Mouse (Mus musculus) CH12.LX (cell line): ENCODE measurements at regions not wholly inside any gene's neighbourhood (a gene's known extent, or its start where the extent isn't known, plus 50 kb on each side); places are given as distances from the start of the nearest gene placed in this dataset.

Experiments used
- DNase-seq: peaks from one replicate; pipeline ENCODE4 v3.0.0-alpha.2; 2013; ENCODE audit errors: extremely low read depth
- H3K27ac ChIP-seq: 2 replicates; pipeline ENCODE4 v1.5.1; 2012; ENCODE audit warnings: low read depth, mild to moderate bottlenecking, control low read depth, moderate library complexity; ENCODE audit not compliant: insufficient read depth
- H3K27me3 ChIP-seq: replicated peaks from 2 replicates; pipeline ENCODE3; 2012; ENCODE audit warnings: inconsistent platforms
- H3K36me3 ChIP-seq, 2 experiments: replicated peaks in 1 of 2; 2 replicates each; pipeline versions ENCODE3 to v1.6.1; 2012; ENCODE audit warnings: inconsistent platforms in 1 of 2, low read length in 1 of 2, mild to moderate bottlenecking in 1 of 2, mixed read lengths in 1 of 2, moderate library complexity in 1 of 2; ENCODE audit not compliant: control insufficient read depth in 1 of 2, insufficient read depth in 1 of 2
- H3K4me1 ChIP-seq, 2 experiments: 2 replicates each; pipeline ENCODE4 v1.6.1; 2012; ENCODE audit warnings: inconsistent platforms in 1 of 2, moderate library complexity in 1 of 2; ENCODE audit not compliant: insufficient read depth in 2 of 2, control insufficient read depth in 1 of 2
- H3K4me2 ChIP-seq: 2 replicates; pipeline ENCODE4 v1.6.1; 2012; ENCODE audit warnings: low read depth, mild to moderate bottlenecking, control low read depth; ENCODE audit not compliant: poor library complexity, insufficient read depth, severe bottlenecking
- H3K4me3 ChIP-seq, 3 experiments: fragments of 150-350 bp in 1 of 3; sonication (generic) in 1 of 3; replicated peaks in 1 of 3; 2 replicates each; pipeline versions ENCODE3 to v1.5.1; 2011 to 2012; ENCODE audit warnings: low read depth in 2 of 3, low read length in 2 of 3, mild to moderate bottlenecking in 2 of 3, moderate library complexity in 2 of 3, control low read depth in 1 of 3, improper control_type of control experiment in 1 of 3, inconsistent platforms in 1 of 3, mixed read lengths in 1 of 3; ENCODE audit not compliant: poor library complexity in 1 of 3
- H3K79me2 ChIP-seq: replicated peaks from 2 replicates; pipeline ENCODE4 v1.6.1; 2012; ENCODE audit warnings: mild to moderate bottlenecking, moderate library complexity; ENCODE audit not compliant: control insufficient read depth, poor library complexity, insufficient read depth, severe bottlenecking; ENCODE audit errors: extremely low read depth
- H3K9ac ChIP-seq: 2 replicates; pipeline ENCODE4 v1.6.1; 2012; ENCODE audit warnings: low read depth, mild to moderate bottlenecking, control low read depth, moderate library complexity; ENCODE audit not compliant: insufficient read depth
- H3K9me3 ChIP-seq: replicated peaks from 2 replicates; pipeline ENCODE3; 2012; ENCODE audit warnings: low read length, inconsistent platforms, mixed read lengths
- EP300 ChIP-seq: IDR thresholded peaks from 2 replicates; pipeline ENCODE4 v1.6.1; 2011; ENCODE audit warnings: low read length, improper control_type of control experiment
- ETS1 ChIP-seq: conservative IDR thresholded peaks from 2 replicates; pipeline ENCODE4 v1.6.1; 2012; ENCODE audit warnings: low read depth, mild to moderate bottlenecking, inconsistent platforms, low read length, improper control_type of control experiment, moderate library complexity
- GABPA ChIP-seq: IDR thresholded peaks from 2 replicates; pipeline ENCODE4 v1.6.1; 2012; ENCODE audit warnings: low read depth, low read length, improper control_type of control experiment, inconsistent platforms; ENCODE audit not compliant: insufficient replicate concordance
- IRF4 ChIP-seq: IDR thresholded peaks from 2 replicates; pipeline ENCODE4 v1.6.1; 2014; ENCODE audit warnings: low read depth, mild to moderate bottlenecking, inconsistent platforms, low read length, improper control_type of control experiment
- JUN ChIP-seq: IDR thresholded peaks from 2 replicates; pipeline ENCODE4 v1.6.1; 2011; ENCODE audit warnings: low read depth, mild to moderate bottlenecking, low read length, improper control_type of control experiment, moderate library complexity; ENCODE audit not compliant: insufficient read depth
- SMC3 ChIP-seq: IDR thresholded peaks from 2 replicates; pipeline ENCODE4 v1.6.1; 2011; ENCODE audit warnings: low read depth, low read length, improper control_type of control experiment
- TBP ChIP-seq: conservative IDR thresholded peaks from 2 replicates; pipeline ENCODE4 v1.6.1; 2011; ENCODE audit warnings: low read depth, low read length, improper control_type of control experiment
- USF1 ChIP-seq: IDR thresholded peaks from 2 replicates; pipeline ENCODE4 v1.6.1; 2014; ENCODE audit warnings: low read depth, mild to moderate bottlenecking, inconsistent platforms, low read length, improper control_type of control experiment
- ZNF384 ChIP-seq: IDR thresholded peaks from 2 replicates; pipeline ENCODE4 v1.6.1; 2012; ENCODE audit warnings: low read depth, low read length, improper control_type of control experiment, inconsistent platforms
- dilution Hi-C: fragments of 300-500 bp; cut with MboI; formaldehyde crosslinking; loops from 2 replicates; pipeline ENCODE4 v1.14.3; 2020; ENCODE audit warnings: low sequenced_read_pairs; ENCODE audit not compliant: extremely low pct_unique_long_range_greater_than_20kb, extremely low pct_ligation_motif_present
- in situ Hi-C: fragments of 300-500 bp; cut with MboI; formaldehyde crosslinking; loops from 3 replicates; pipeline ENCODE4 v1.14.3; 2019; ENCODE audit warnings: low sequenced_read_pairs, low pct_ligation_motif_present, low pct_unique_long_range_greater_than_20kb, mixed read lengths

DNA sequence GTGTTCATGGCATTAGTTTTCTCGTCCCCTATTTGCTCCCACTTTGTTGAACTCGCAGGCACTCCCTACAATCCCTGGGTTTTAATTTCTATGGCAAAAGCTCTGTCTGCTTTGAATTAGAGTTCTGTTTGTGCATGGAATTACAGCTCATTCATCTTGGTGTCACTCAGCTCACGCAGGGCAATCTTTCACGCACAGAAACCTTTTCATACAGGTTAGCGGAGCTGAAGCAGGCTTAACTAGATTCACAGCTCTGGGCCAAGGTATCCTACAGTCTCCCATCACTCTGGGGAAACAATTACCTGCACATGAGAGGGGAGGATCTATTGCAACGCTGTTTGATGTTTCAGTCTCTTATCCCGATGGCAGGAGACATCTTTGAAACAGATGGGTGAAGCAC, 95.3 kb upstream of the Kbtbd8 start:
- Histone ChIP-seq H3K4me2 (no peak overlapping the region), H3K9ac (no peak overlapping the region), H3K4me3 (no peak overlapping the region), H3K36me3 (no peaks in the 10 kb centered on the region), H3K9me3 (no peaks in the 10 kb centered on the region), H3K27ac (no peak overlapping the region), H3K27me3 (no peaks in the 10 kb centered on the region), H3K79me2 (no peaks in the 10 kb centered on the region), H3K4me1 (peaks cover 0 to 20% of the 10 kb centered on the region in 2 experiments; a peak in 2 of 4 replicates)
- in situ Hi-C loops (no loop called here), dilution Hi-C loops (no loop called here)
- TF ChIP-seq SMC3 (no peak), IRF4 (no peak), JUN (no peak)
- no peak for DNase-seq

DNA sequence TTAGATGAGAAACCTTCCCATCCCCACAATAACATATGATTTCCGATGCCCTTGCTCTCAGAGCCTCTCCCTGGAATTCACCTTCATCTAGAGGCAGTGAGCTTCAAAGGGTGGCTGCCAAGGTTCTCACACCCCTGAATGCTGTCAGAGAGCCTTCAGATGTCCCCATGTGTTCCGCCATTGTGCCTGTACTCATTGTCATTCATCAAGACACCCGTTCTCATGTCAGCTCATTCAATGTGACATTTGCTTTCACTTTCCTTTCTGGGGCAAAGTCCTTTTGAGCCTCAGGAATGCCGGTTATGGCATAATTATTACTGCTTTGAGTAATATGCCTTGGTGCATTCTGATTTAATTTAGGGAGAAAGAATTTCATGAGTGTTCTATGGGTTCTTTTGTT, 99.1 kb upstream of the Kbtbd8 start:
- H3K27ac ChIP-seq, result no peak overlapping the region
- DNase-seq, result peak; percentile 35
- H3K9ac ChIP-seq, result no peak overlapping the region
- in situ Hi-C loops, result no loop called here
- H3K4me3 ChIP-seq, result no peak overlapping the region
- no peaks in the 10 kb centered on the region for H3K36me3 ChIP-seq
- H3K9me3 ChIP-seq, result no peaks in the 10 kb centered on the region
- no peaks in the 10 kb centered on the region for H3K79me2 ChIP-seq
- peaks cover 0 to 25% of the 10 kb centered on the region in 2 experiments; a peak in 2 of 4 replicates for H3K4me1 ChIP-seq
- peak overlapping the region; percentile 17; the same call in 1 of the 2 replicates for H3K4me2 ChIP-seq
- no peaks in the 10 kb centered on the region for H3K27me3 ChIP-seq
- dilution Hi-C loops, result no loop called here
- TF ChIP-seq USF1 (no peak), ETS1 (no peak), EP300 (no peak), GABPA (no peak)

DNA sequence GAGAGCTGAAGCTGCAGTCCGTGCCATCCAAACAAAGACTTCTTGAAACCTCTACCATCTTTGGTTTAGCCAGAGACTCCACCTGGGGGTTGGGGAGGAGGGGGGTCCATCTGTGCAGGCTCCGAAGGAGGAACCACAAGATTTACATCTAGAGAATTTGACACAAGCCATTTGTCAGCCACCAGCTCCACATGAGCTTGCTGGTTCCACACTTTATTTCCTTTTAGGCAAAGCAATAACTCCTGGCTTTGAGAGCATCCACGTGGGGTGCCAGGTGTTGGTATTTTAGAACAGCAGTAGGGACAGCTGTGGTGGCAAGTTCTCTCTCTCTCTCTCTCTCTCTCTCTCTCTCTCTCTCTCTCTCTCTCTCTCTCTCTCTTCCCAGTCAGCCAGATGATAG, 99.6 kb upstream of the Kbtbd8 start:
- TF ChIP-seq ZNF384 (no peak), TBP (no peak)
- Histone ChIP-seq H3K27ac (no peak overlapping the region), H3K4me2 (peak overlapping the region; percentile 17; the same call in 1 of the 2 replicates), H3K79me2 (no peaks in the 10 kb centered on the region), H3K9me3 (no peaks in the 10 kb centered on the region), H3K9ac (no peak overlapping the region), H3K27me3 (no peaks in the 10 kb centered on the region), H3K36me3 (no peaks in the 10 kb centered on the region), H3K4me3 (no peak overlapping the region), H3K4me1 (peaks cover 0 to 29% of the 10 kb centered on the region in 2 experiments; a peak in 2 of 4 replicates)
- dilution Hi-C loops, result no loop called here
- DNase-seq, result peak; percentile 50
- in situ Hi-C loops, result no loop called here
